Mouse (Mus musculus) heart, adult 2 months (tissue): ENCODE measurements around the gene Sgpp1. TPM values are rescaled to one million over a fixed set of nuclear protein-coding genes. Genes with fewer than 3 reads are reported as not detected.

Experiments
- DNase-seq, 2 experiments: peaks; one replicate each; pipeline ENCODE4 v3.0.0; 2021
- H3K27ac ChIP-seq: fragments of 200-600 bp; 2 replicates; pipeline ENCODE4 v1.8.1; 2022
- H3K27me3 ChIP-seq: fragments of 200-500 bp; 2 replicates; pipeline ENCODE4 v1.6.1; 2012; ENCODE audit warnings: mild to moderate bottlenecking, low read length, inconsistent platforms, mixed read lengths; ENCODE audit not compliant: control insufficient read depth, insufficient read depth
- H3K36me3 ChIP-seq: fragments of 200-500 bp; 2 replicates; pipeline ENCODE4 v1.6.1; 2012; ENCODE audit warnings: low read length, inconsistent platforms; ENCODE audit not compliant: control insufficient read depth, insufficient read depth
- H3K4me1 ChIP-seq: fragments of 200-500 bp; 2 replicates; pipeline ENCODE4 v1.6.1; 2011; ENCODE audit warnings: low read length; ENCODE audit not compliant: control insufficient read depth, insufficient read depth
- H3K4me3 ChIP-seq: fragments of 200-600 bp; 2 replicates; pipeline ENCODE4 v1.8.1; 2022
- H3K79me2 ChIP-seq: fragments of 200-500 bp; replicated peaks from 2 replicates; pipeline ENCODE4 v1.6.1; 2012; ENCODE audit warnings: mild to moderate bottlenecking, inconsistent platforms, low read length, moderate library complexity, mixed read lengths; ENCODE audit not compliant: control insufficient read depth, insufficient read depth
- H3K9ac ChIP-seq: fragments of 200-500 bp; 2 replicates; pipeline ENCODE4 v1.6.1; 2012; ENCODE audit warnings: low read depth, mild to moderate bottlenecking, control low read depth, inconsistent platforms, low read length, mixed read lengths
- CTCF ChIP-seq: fragments of 200-600 bp; IDR thresholded peaks from 2 replicates; pipeline ENCODE4 v1.8.1; 2022; ENCODE audit warnings: antibody characterized with exemption, mild to moderate bottlenecking, moderate library complexity
- EP300 ChIP-seq: fragments of 200-500 bp; IDR thresholded peaks from 2 replicates; pipeline ENCODE4 v1.6.1; 2011; ENCODE audit warnings: low read depth, low read length, control low read depth; ENCODE audit not compliant: insufficient read depth
- POLR2A ChIP-seq: fragments of 200-500 bp; IDR thresholded peaks from 2 replicates; pipeline ENCODE4 v1.6.1; 2011; ENCODE audit warnings: mild to moderate bottlenecking, low read depth, low read length, control low read depth; ENCODE audit not compliant: insufficient read depth
- WGBS: fragments of 180-500 bp; shearing (Covaris S2); methylation state at CpG from one replicate; pipeline ENCODE4 v1.1.7; 2018; 5-methylcytosine and 5-hydroxymethylcytosine counted together
- intact Hi-C: fragments of 180-260 bp; cut with DNase I; formaldehyde crosslinking; loops from one replicate; pipeline ENCODE4 v1.15.1; 2025
- polyA plus RNA-seq: library from polyadenylated mRNA; depleted of rRNA; stranded (reverse); fragments of >200 nt; gene quantifications from 2 replicates; pipeline ENCODE4 v1.2.3, GENCODE M21; 2012
- total RNA-seq, 2 experiments: library from RNA; stranded (reverse); gene quantifications; 2 replicates each; pipeline ENCODE4 v1.2.3; 2021

The Sgpp1 gene
- total and polyA plus RNA-seq, 3 experiments: 17.1 to 22.5 (median 21.3) TPM

GRCm38 (mm10) chr12:75771410-75771809 is 35.9 kb upstream of the Sgpp1 start:
- 39% methylated on average over 3 of the region's 3 CpGs for WGBS
- Histone ChIP-seq H3K27ac (no peak overlapping the region), H3K36me3 (no peaks in the 10 kb centered on the region), H3K4me3 (no peak overlapping the region), H3K9ac (no peak overlapping the region), H3K27me3 (no peaks in the 10 kb centered on the region), H3K4me1 (peaks cover 6% of the 10 kb centered on the region), H3K79me2 (no peaks in the 10 kb centered on the region)
- TF ChIP-seq POLR2A (no peak), EP300 (no peak), CTCF (no peak)
- intact Hi-C loops: loop anchor here (2.0 to 10.0 kb wide), 4 partner anchors 37 to 309 kb away; partner anchors contain the start of genes Ppp2r5e and Sgpp1
- DNase-seq: no peak

GRCm38 (mm10) chr12:75766885-75767317 is 31.4 kb upstream of the Sgpp1 start:
- Histone ChIP-seq H3K9ac (no peak overlapping the region; the same call in 1 of the 2 replicates), H3K36me3 (peaks cover 5% of the 10 kb centered on the region; the same call in 1 of the 2 replicates), H3K4me3 (no peak overlapping the region), H3K27me3 (no peaks in the 10 kb centered on the region), H3K4me1 (peaks cover 8% of the 10 kb centered on the region), H3K27ac (no peak overlapping the region), H3K79me2 (no peaks in the 10 kb centered on the region)
- 46% methylated on average over 8 of the region's 8 CpGs for WGBS
- TF ChIP-seq CTCF (no peak), POLR2A (no peak), EP300 (no peak)
- intact Hi-C loops: no loop called here
- peak; percentile 36 to 44 for DNase-seq

GRCm38 (mm10) chr12:75766395-75766794 is 30.9 kb upstream of the Sgpp1 start:
- Histone ChIP-seq H3K4me1 (peaks cover 8% of the 10 kb centered on the region), H3K27me3 (no peaks in the 10 kb centered on the region), H3K9ac (no peak overlapping the region), H3K36me3 (peaks cover 5% of the 10 kb centered on the region; the same call in 1 of the 2 replicates), H3K79me2 (no peaks in the 10 kb centered on the region), H3K27ac (peak overlapping the region; percentile 54), H3K4me3 (no peak overlapping the region)
- TF ChIP-seq CTCF: no peak
- TF ChIP-seq POLR2A: no peak
- TF ChIP-seq EP300: no peak
- WGBS: 30% methylated on average over 6 of the region's 6 CpGs
- intact Hi-C loops: no loop called here
- DNase-seq: no peak

GRCm38 (mm10) chr12:75765751-75766150 is 30.2 kb upstream of the Sgpp1 start:
- Histone ChIP-seq H3K79me2 (no peaks in the 10 kb centered on the region), H3K27ac (peak overlapping the region; percentile 54), H3K4me3 (peak overlapping the region; percentile 17; the same call in 1 of the 2 replicates), H3K4me1 (peaks cover 8% of the 10 kb centered on the region), H3K36me3 (peaks cover 5% of the 10 kb centered on the region; the same call in 1 of the 2 replicates), H3K27me3 (no peaks in the 10 kb centered on the region), H3K9ac (no peak overlapping the region)
- WGBS: 12% methylated on average over 3 of the region's 3 CpGs
- TF ChIP-seq CTCF: no peak
- TF ChIP-seq EP300: no peak
- no peak for TF ChIP-seq POLR2A
- intact Hi-C loops: no loop called here
- DNase-seq: peak; percentile 28 to 37

DNA sequence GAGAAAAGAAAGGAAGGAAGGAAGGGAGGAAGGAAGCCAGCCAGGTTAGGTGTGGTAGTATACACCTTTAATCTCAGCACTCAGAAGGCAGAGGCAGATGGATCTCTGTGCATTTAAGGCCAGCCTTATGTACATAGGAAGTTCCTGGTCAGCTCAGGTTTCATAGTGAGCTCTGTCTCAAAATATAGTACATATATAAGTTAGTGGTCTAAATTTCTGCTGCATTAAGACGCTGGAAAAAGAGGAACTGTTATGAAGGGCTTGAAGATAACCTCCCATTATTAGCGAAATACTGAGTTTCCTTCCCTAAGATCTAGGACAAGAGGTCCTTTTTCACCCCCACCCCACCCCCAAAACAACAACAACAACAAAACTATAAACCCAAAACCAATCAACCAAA is 20.9 kb upstream of the Sgpp1 start:
- Histone ChIP-seq H3K4me1 (no peaks in the 10 kb centered on the region), H3K4me3 (no peak overlapping the region), H3K79me2 (no peaks in the 10 kb centered on the region), H3K36me3 (no peaks in the 10 kb centered on the region), H3K27me3 (no peaks in the 10 kb centered on the region), H3K27ac (no peak overlapping the region), H3K9ac (no peak overlapping the region)
- DNase-seq: no peak
- 76% methylated on average over 2 of the region's 2 CpGs for WGBS
- TF ChIP-seq CTCF (no peak), EP300 (no peak), POLR2A (no peak)
- intact Hi-C loops: no loop called here

DNA sequence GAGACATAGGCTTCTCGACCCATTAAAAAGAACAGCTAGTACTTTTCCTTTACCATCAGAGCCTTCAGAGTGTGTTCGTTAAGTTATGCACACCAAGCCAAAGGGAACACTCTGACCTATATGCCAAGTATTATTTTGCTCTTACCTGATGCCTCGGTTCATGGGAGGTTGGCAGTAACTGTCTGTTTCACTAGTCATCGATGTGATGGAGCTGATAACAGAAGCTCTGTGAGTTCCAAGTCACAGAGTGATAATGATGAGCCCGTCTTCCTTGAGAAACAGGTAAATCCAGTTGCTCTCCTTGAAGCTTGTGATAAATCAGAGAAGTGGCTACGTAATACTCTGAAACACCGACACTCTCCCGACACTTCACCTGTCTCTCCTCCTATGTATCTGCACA is 18.2 kb upstream of the Sgpp1 start:
- DNase-seq: no peak
- Histone ChIP-seq H3K4me1 (no peaks in the 10 kb centered on the region), H3K36me3 (no peaks in the 10 kb centered on the region), H3K27ac (no peak overlapping the region), H3K27me3 (no peaks in the 10 kb centered on the region), H3K79me2 (no peaks in the 10 kb centered on the region), H3K4me3 (no peak overlapping the region), H3K9ac (no peak overlapping the region)
- TF ChIP-seq CTCF (no peak), POLR2A (no peak), EP300 (no peak)
- intact Hi-C loops: no loop called here
- whole genome bisulfite sequencing: 92% methylated on average over 8 of the region's 8 CpGs
